Mouse (Mus musculus) left cerebral cortex, postnatal 4 days (tissue): Measurements from ENCODE around the gene Gga2. TPM values are rescaled to one million over a fixed set of nuclear protein-coding genes. Genes with fewer than 3 reads are reported as not detected.

Experiments used
- DNase-seq: peaks from one replicate; pipeline ENCODE4 v3.0.0-alpha.2; 2022
- intact Hi-C: fragments of 180-260 bp; cut with DNase I; formaldehyde crosslinking; loops from one replicate; pipeline ENCODE4 v1.15.1; 2025
- total RNA-seq, 2 experiments: library from RNA; stranded (reverse); gene quantifications; 2 replicates each; pipeline ENCODE4 v1.2.3; 2021

Gga2 gene
- total RNA-seq, 2 experiments from 2014 or later = 57.3 to 57.4 TPM

DNA sequence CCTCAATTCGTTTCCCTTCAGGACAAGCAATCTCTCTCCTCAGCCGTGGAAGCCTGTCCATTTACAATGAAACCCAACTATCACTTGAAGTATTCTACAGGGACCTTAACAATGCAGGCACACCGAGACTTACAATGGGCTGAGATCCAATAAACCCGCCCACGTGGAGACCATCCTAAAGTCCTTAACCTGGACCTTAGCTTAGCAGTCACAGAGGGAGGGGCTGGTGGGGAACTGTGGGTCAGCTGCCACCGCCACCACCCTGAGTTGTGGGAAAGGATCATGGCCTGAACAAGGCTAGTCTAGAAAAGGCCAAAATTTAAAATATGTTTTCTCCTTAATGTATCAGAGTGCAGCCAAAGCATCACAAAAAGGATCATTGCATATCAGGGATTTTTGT lies 81.8 kb downstream of the Gga2 start:
- intact Hi-C loops = no loop called here
- DNase-seq = no peak

- DNase-seq = peak; percentile 63
These were observed 82.7 kb downstream of the Gga2 start for GRCm38 (mm10) chr7:121938124-121938891.

DNA sequence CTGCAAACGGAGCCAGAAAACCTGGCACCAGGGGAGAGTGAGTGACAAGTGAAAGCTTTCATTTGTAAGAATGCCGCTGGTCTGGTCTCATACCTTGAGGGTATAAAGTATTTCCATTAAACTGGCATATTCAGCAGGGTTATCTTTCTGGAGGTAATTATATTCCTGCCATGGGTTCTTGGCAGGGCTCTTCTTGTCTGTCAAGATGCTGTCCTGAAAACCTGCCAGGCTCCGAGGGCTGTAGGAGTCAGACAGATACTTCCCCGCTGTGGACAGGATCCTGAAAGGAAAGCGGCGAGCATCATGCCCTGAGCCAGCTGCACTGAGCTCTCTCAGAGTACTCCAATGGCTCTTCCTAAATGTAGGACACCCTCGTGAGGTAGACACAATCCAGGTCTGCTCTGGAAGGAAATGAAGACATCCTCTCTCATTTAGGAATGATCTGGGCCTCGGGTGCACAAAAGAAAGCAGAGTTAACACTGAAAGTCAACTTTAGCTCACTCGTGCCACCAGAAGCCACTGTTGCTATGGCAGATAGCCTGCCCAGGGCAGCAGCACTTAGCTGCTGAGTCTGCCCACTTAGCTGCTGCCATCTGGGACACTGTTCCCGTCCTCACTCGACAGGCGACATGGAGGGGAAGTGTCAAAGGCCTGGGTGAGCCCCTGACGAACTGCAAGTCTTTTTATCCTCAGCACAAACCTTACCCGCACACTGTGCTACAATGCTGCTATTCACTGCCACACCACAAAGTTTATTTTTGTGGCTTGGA lies 84.0 kb downstream of the Gga2 start:
- DNase-seq = peak; percentile 95
- intact Hi-C loops = no loop called here

More at GRCm38 (mm10) chr7:121938124-121938891, 82.7 kb downstream of the Gga2 start:
- intact Hi-C loops = no loop called here

Other genes with a start within 250 kb of the Gga2 start
- gene Scnn1b, start 156.2 kb downstream of the Gga2 start, total RNA-seq = under 1 TPM in 1 of 2 experiments, not detected in 1; 0.22 TPM
- 10 to 100 TPM; 24.5 to 26.2 TPM for gene Cog7, start 39.5 kb downstream of the Gga2 start, total RNA-seq
- 10 to 100 TPM; 82.6 to 87.1 TPM for gene Ubfd1, start 46.0 kb upstream of the Gga2 start, total RNA-seq
- gene Ears2, start 46.0 kb upstream of the Gga2 start, total RNA-seq = 1 to 10 TPM; 8.9 to 9.8 TPM
- gene Ndufab1, start 80.7 kb upstream of the Gga2 start, total RNA-seq = 100 to 1,000 TPM; 202 to 220 TPM
- 1 to 10 TPM; 2.8 to 3.8 TPM for gene Palb2, start 111.8 kb upstream of the Gga2 start, total RNA-seq
- 10 to 100 TPM; 96.5 to 96.6 TPM for gene Dctn5, start 111.8 kb upstream of the Gga2 start, total RNA-seq
- 1 to 10 TPM; 6.2 to 6.5 TPM for gene Plk1, start 138.2 kb upstream of the Gga2 start, total RNA-seq
- 1 to 10 TPM; 2.8 to 3.1 TPM for gene Ern2, start 165.0 kb upstream of the Gga2 start, total RNA-seq
- 1 to 10 TPM; 1.2 to 1.9 TPM for gene Chp2, start 198.3 kb upstream of the Gga2 start, total RNA-seq